Mouse (Mus musculus) CH12.LX (cell line): Measurements from ENCODE around the gene Zfp11. TPM values are rescaled to one million over a fixed set of nuclear protein-coding genes. Genes with fewer than 3 reads are reported as not detected.

Experiments
- DNase-seq: peaks from one replicate; pipeline ENCODE4 v3.0.0-alpha.2; 2013; ENCODE audit errors: extremely low read depth
- H3K27ac ChIP-seq: 2 replicates; pipeline ENCODE4 v1.5.1; 2012; ENCODE audit warnings: low read depth, mild to moderate bottlenecking, control low read depth, moderate library complexity; ENCODE audit not compliant: insufficient read depth
- H3K27me3 ChIP-seq: replicated peaks from 2 replicates; pipeline ENCODE3; 2012; ENCODE audit warnings: inconsistent platforms
- H3K36me3 ChIP-seq, 2 experiments: replicated peaks in 1 of 2; 2 replicates each; pipeline versions ENCODE3 to v1.6.1; 2012; ENCODE audit warnings: inconsistent platforms in 1 of 2, low read length in 1 of 2, mild to moderate bottlenecking in 1 of 2, mixed read lengths in 1 of 2, moderate library complexity in 1 of 2; ENCODE audit not compliant: control insufficient read depth in 1 of 2, insufficient read depth in 1 of 2
- H3K4me1 ChIP-seq, 2 experiments: 2 replicates each; pipeline ENCODE4 v1.6.1; 2012; ENCODE audit warnings: inconsistent platforms in 1 of 2, moderate library complexity in 1 of 2; ENCODE audit not compliant: insufficient read depth in 2 of 2, control insufficient read depth in 1 of 2
- H3K4me2 ChIP-seq: 2 replicates; pipeline ENCODE4 v1.6.1; 2012; ENCODE audit warnings: low read depth, mild to moderate bottlenecking, control low read depth; ENCODE audit not compliant: poor library complexity, insufficient read depth, severe bottlenecking
- H3K4me3 ChIP-seq, 3 experiments: fragments of 150-350 bp in 1 of 3; sonication (generic) in 1 of 3; replicated peaks in 1 of 3; 2 replicates each; pipeline versions ENCODE3 to v1.5.1; 2011 to 2012; ENCODE audit warnings: low read depth in 2 of 3, low read length in 2 of 3, mild to moderate bottlenecking in 2 of 3, moderate library complexity in 2 of 3, control low read depth in 1 of 3, improper control_type of control experiment in 1 of 3, inconsistent platforms in 1 of 3, mixed read lengths in 1 of 3; ENCODE audit not compliant: poor library complexity in 1 of 3
- H3K79me2 ChIP-seq: replicated peaks from 2 replicates; pipeline ENCODE4 v1.6.1; 2012; ENCODE audit warnings: mild to moderate bottlenecking, moderate library complexity; ENCODE audit not compliant: control insufficient read depth, poor library complexity, insufficient read depth, severe bottlenecking; ENCODE audit errors: extremely low read depth
- H3K9ac ChIP-seq: 2 replicates; pipeline ENCODE4 v1.6.1; 2012; ENCODE audit warnings: low read depth, mild to moderate bottlenecking, control low read depth, moderate library complexity; ENCODE audit not compliant: insufficient read depth
- H3K9me3 ChIP-seq: replicated peaks from 2 replicates; pipeline ENCODE3; 2012; ENCODE audit warnings: low read length, inconsistent platforms, mixed read lengths
- KAT2A ChIP-seq: IDR thresholded peaks from 2 replicates; pipeline ENCODE4 v1.6.1; 2012; ENCODE audit warnings: low read length, improper control_type of control experiment, inconsistent platforms; ENCODE audit not compliant: insufficient replicate concordance
- MEF2A ChIP-seq: IDR thresholded peaks from 2 replicates; pipeline ENCODE4 v1.6.1; 2014; ENCODE audit warnings: low read depth, mild to moderate bottlenecking, inconsistent platforms, low read length, improper control_type of control experiment, borderline replicate concordance
- NELFE ChIP-seq: IDR thresholded peaks from 2 replicates; pipeline ENCODE4 v1.6.1; 2011; ENCODE audit warnings: low read depth, low read length, improper control_type of control experiment
- UBTF ChIP-seq: IDR thresholded peaks from 2 replicates; pipeline ENCODE4 v1.6.1; 2012; ENCODE audit warnings: low read depth, mild to moderate bottlenecking, inconsistent platforms, low read length, improper control_type of control experiment, moderate library complexity
- ZNF384 ChIP-seq: IDR thresholded peaks from 2 replicates; pipeline ENCODE4 v1.6.1; 2012; ENCODE audit warnings: low read depth, low read length, improper control_type of control experiment, inconsistent platforms
- dilution Hi-C: fragments of 300-500 bp; cut with MboI; formaldehyde crosslinking; loops from 2 replicates; pipeline ENCODE4 v1.14.3; 2020; ENCODE audit warnings: low sequenced_read_pairs; ENCODE audit not compliant: extremely low pct_unique_long_range_greater_than_20kb, extremely low pct_ligation_motif_present
- in situ Hi-C: fragments of 300-500 bp; cut with MboI; formaldehyde crosslinking; loops from 3 replicates; pipeline ENCODE4 v1.14.3; 2019; ENCODE audit warnings: low sequenced_read_pairs, low pct_ligation_motif_present, low pct_unique_long_range_greater_than_20kb, mixed read lengths
- polyA plus RNA-seq: library from polyadenylated mRNA; unstranded; fragments of >175 nt; gene quantifications from 2 replicates; pipeline ENCODE4 v1.2.1, GENCODE M21; 2012; ENCODE audit warnings: low read depth; ENCODE audit not compliant: insufficient read length
- total RNA-seq, 2 experiments: library from RNA; depleted of rRNA; stranded (reverse); fragments of 300-350 nt in 1 of 2; fragments of >200 nt in 1 of 2; gene quantifications; 2 replicates each; pipeline ENCODE4 v1.2.3; 2012 to 2014

The Zfp11 gene
- total and polyA plus RNA-seq, 3 experiments, result not detected

GRCm38 (mm10) chr5:129611060-129611459, 58.8 kb downstream of the Zfp11 start (continued):
- TF ChIP-seq MEF2A (no peak), UBTF (no peak)

GRCm38 (mm10) chr5:129607476-129607875, 62.4 kb downstream of the Zfp11 start:
- Histone ChIP-seq H3K4me3 (no peak overlapping the region), H3K9me3 (no peaks in the 10 kb centered on the region), H3K4me2 (no peak overlapping the region), H3K36me3 (no peaks in the 10 kb centered on the region), H3K4me1 (no peaks in the 10 kb centered on the region), H3K79me2 (no peaks in the 10 kb centered on the region), H3K27me3 (peaks cover 78% of the 10 kb centered on the region), H3K27ac (no peak overlapping the region), H3K9ac (no peak overlapping the region)
- in situ Hi-C loops (no loop called here), dilution Hi-C loops (no loop called here)
- TF ChIP-seq NELFE, result no peak
- TF ChIP-seq ZNF384, result no peak
- TF ChIP-seq KAT2A, result no peak
- no peak for DNase-seq

Other genes starting within 250 kb of the Zfp11 start
- gene Sfswap, start 168.9 kb downstream of the Zfp11 start, total RNA-seq (2012; rRNA removed), result 36.0 and 39.2 TPM in 2 replicates
- gene Sfswap, start 168.9 kb downstream of the Zfp11 start, total RNA-seq (2014; rRNA removed), result 24.2 and 24.9 TPM in 2 replicates
- 70.4 and 70.5 TPM in 2 replicates for gene Sfswap, start 168.9 kb downstream of the Zfp11 start, polyA plus RNA-seq
- 0.34 and 0.51 TPM in 2 replicates for gene Mmp17, start 85.9 kb downstream of the Zfp11 start, total RNA-seq (2012; rRNA removed)
- not detected in 2 replicates for gene Mmp17, start 85.9 kb downstream of the Zfp11 start, total RNA-seq (2014; rRNA removed)
- gene Mmp17, start 85.9 kb downstream of the Zfp11 start, polyA plus RNA-seq, result not detected in 2 replicates
- gene Sept14, start 38.4 kb upstream of the Zfp11 start, total RNA-seq (2012; rRNA removed), result not detected in 2 replicates
- gene Sept14, start 38.4 kb upstream of the Zfp11 start, total RNA-seq (2014; rRNA removed), result not detected in 2 replicates
- not detected in 2 replicates for gene Sept14, start 38.4 kb upstream of the Zfp11 start, polyA plus RNA-seq
- gene Mrps17, start 45.4 kb upstream of the Zfp11 start, total RNA-seq (2012; rRNA removed), result 134 and 136 TPM in 2 replicates
- 156 and 159 TPM in 2 replicates for gene Mrps17, start 45.4 kb upstream of the Zfp11 start, total RNA-seq (2014; rRNA removed)
- gene Mrps17, start 45.4 kb upstream of the Zfp11 start, polyA plus RNA-seq, result 119 and 127 TPM in 2 replicates
- gene Nipsnap2, start 55.0 kb upstream of the Zfp11 start, total RNA-seq (2012; rRNA removed), result 24.3 and 30.4 TPM in 2 replicates
- gene Nipsnap2, start 55.0 kb upstream of the Zfp11 start, total RNA-seq (2014; rRNA removed), result 23.9 and 24.8 TPM in 2 replicates
- gene Nipsnap2, start 55.0 kb upstream of the Zfp11 start, polyA plus RNA-seq, result 18.3 TPM in 2 replicates
- gene Psph, start 117.3 kb upstream of the Zfp11 start, total RNA-seq (2012; rRNA removed), result 145 and 232 TPM in 2 replicates
- gene Psph, start 117.3 kb upstream of the Zfp11 start, total RNA-seq (2014; rRNA removed), result 199 and 252 TPM in 2 replicates
- gene Psph, start 117.3 kb upstream of the Zfp11 start, polyA plus RNA-seq, result 128 and 139 TPM in 2 replicates
- gene Sumf2, start 176.9 kb upstream of the Zfp11 start, total RNA-seq (2012; rRNA removed), result 43.0 and 47.8 TPM in 2 replicates
- 30.7 and 34.6 TPM in 2 replicates for gene Sumf2, start 176.9 kb upstream of the Zfp11 start, total RNA-seq (2014; rRNA removed)
- 39.7 and 50.3 TPM in 2 replicates for gene Sumf2, start 176.9 kb upstream of the Zfp11 start, polyA plus RNA-seq
- gene Chchd2, start 217.4 kb upstream of the Zfp11 start, total RNA-seq (2012; rRNA removed), result 552 and 592 TPM in 2 replicates
- 988 and 1,007 TPM in 2 replicates for gene Chchd2, start 217.4 kb upstream of the Zfp11 start, total RNA-seq (2014; rRNA removed)
- 346 and 370 TPM in 2 replicates for gene Chchd2, start 217.4 kb upstream of the Zfp11 start, polyA plus RNA-seq
- gene Zbed5, start 225.6 kb upstream of the Zfp11 start, total RNA-seq (2012; rRNA removed), result 4.5 and 5.4 TPM in 2 replicates
- gene Zbed5, start 225.6 kb upstream of the Zfp11 start, total RNA-seq (2014; rRNA removed), result 6.4 and 7.4 TPM in 2 replicates
- gene Zbed5, start 225.6 kb upstream of the Zfp11 start, polyA plus RNA-seq, result 4.9 and 5.1 TPM in 2 replicates
- 0.21 and 0.25 TPM in 2 replicates for gene Phkg1, start 228.4 kb upstream of the Zfp11 start, total RNA-seq (2012; rRNA removed)
- 0.23 TPM in 1 of 2 replicates, not detected in the other for gene Phkg1, start 228.4 kb upstream of the Zfp11 start, total RNA-seq (2014; rRNA removed)
- gene Phkg1, start 228.4 kb upstream of the Zfp11 start, polyA plus RNA-seq, result 0.16 and 0.61 TPM in 2 replicates
- 0.46 and 0.68 TPM in 2 replicates for gene Nupr1l, start 238.4 kb upstream of the Zfp11 start, total RNA-seq (2012; rRNA removed)
- 0.46 TPM in 1 of 2 replicates, not detected in the other for gene Nupr1l, start 238.4 kb upstream of the Zfp11 start, total RNA-seq (2014; rRNA removed)
- not detected in 2 replicates for gene Nupr1l, start 238.4 kb upstream of the Zfp11 start, polyA plus RNA-seq